ENCODE assay signal across 21 mouse cellular contexts in the genomic region with DNA sequence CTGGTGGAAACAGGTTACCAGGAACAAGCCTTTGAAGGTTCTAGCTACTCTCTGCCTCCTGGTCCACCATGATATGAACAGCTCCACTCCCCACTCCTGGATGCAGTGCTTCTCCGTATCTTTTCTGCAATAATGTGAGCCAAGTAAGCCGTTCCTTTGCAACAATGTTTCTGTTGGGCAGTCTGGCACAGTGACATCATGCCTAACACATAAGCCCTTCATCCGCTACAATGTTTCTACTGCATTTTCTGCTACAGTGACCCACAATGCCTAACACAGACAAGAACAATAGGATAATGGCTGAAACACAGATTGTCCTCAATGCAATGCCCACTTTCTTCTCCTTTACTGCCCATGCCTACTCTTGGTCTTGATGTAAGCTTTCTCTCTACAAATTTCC.
DNase-seq lines count a peak whose midpoint lies in the region; ATAC-seq lines count a peak whose summit lies in the region.
"Had no signal": no experiment of that assay in that cellular context is flagged by ENCODE, and none has a peak within 500 bp of the region (broad histone marks: within the 10 kb centered on the region; RNA-seq: fewer than 3 reads in every experiment).

No protein-coding gene starts in this region.

- peak overlapping the region; percentile 66 for H3K27ac ChIP-seq in heart, embryonic 15.5 days
- H3K27ac ChIP-seq in lung, embryonic 16.5 days (ENCODE audit: low read length), result peak overlapping the region; percentile 78
- H3K27ac ChIP-seq in limb, embryonic 15.5 days, result peak overlapping the region; percentile 39; the same call in 1 of the 2 replicates
- H3K27ac ChIP-seq: forebrain, embryonic 10.5 days; heart, embryonic 10.5 days; hindbrain, embryonic 10.5 days; hindbrain, postnatal 0 days; liver, embryonic 12.5 days; midbrain, embryonic 13.5 days had no signal

- 63% methylated on average over 3 of the region's 3 CpGs for WGBS in heart, embryonic 15.5 days
- WGBS in lung, embryonic 16.5 days, result 80% methylated on average over 3 of the region's 3 CpGs
- WGBS in limb, embryonic 15.5 days, result 72% methylated on average over 3 of the region's 3 CpGs

- H3K4me1 ChIP-seq in heart, embryonic 15.5 days (replicated peaks), result peaks cover 26% of the 10 kb centered on the region; the same call in 1 of the 2 replicates
- peaks cover 24% of the 10 kb centered on the region for H3K4me1 ChIP-seq in lung, embryonic 16.5 days (replicated peaks; ENCODE audit: control insufficient read depth, insufficient read depth, low read length)
- peaks cover 23% of the 10 kb centered on the region for H3K4me1 ChIP-seq in limb, embryonic 15.5 days
- H3K4me1 ChIP-seq: midbrain, embryonic 13.5 days had no signal

- no peak for ATAC-seq in heart, embryonic 15.5 days (replicated peaks; ENCODE audit: insufficient number of reproducible peaks, insufficient read depth, low FRiP score, low read depth)
- ATAC-seq in lung, embryonic 16.5 days (ENCODE audit: low read depth), result 0 out of 2 replicates have a peak, but pooled peaks have one; percentile 10
- no peak for ATAC-seq in limb, embryonic 15.5 days (ENCODE audit: insufficient number of reproducible peaks, low FRiP score, low TSS enrichment, low read depth)
- ATAC-seq: forebrain, embryonic 16.5 days; hindbrain, postnatal 0 days; liver, embryonic 12.5 days; midbrain, embryonic 13.5 days; Patski had no signal

- H3K9ac ChIP-seq in heart, embryonic 15.5 days, result no peak overlapping the region
- H3K9ac ChIP-seq in lung, embryonic 16.5 days (ENCODE audit: low read length), result no peak overlapping the region
- no peak overlapping the region for H3K9ac ChIP-seq in limb, embryonic 15.5 days
- H3K9ac ChIP-seq: liver, embryonic 12.5 days; midbrain, embryonic 13.5 days had no signal

- DNase-seq in heart, postnatal 4 days, result no peak
- no peak for DNase-seq in lung, postnatal 10 days
- DNase-seq in testis, postnatal 14 days (ENCODE audit: low spot score), result peak; percentile 78
- no peak for DNase-seq in thymus, postnatal 4 days
- DNase-seq: B cell, adult 2 months; cerebellum, adult 11-12 months; right cerebral cortex, postnatal 14 days had no signal

- no peaks in the 10 kb centered on the region for H3K27me3 ChIP-seq in heart, embryonic 15.5 days
- no peaks in the 10 kb centered on the region for H3K27me3 ChIP-seq in lung, embryonic 16.5 days (ENCODE audit: control insufficient read depth, insufficient read depth, low read depth, low read length)
- H3K27me3 ChIP-seq in limb, embryonic 15.5 days, result no peaks in the 10 kb centered on the region
- H3K27me3 ChIP-seq: CH12.LX; liver, embryonic 12.5 days; megakaryocyte, embryonic 14.5 days; midbrain, embryonic 13.5 days; Patski had no signal

- no peaks in the 10 kb centered on the region for H3K9me3 ChIP-seq in heart, embryonic 15.5 days (replicated peaks)
- no peaks in the 10 kb centered on the region for H3K9me3 ChIP-seq in lung, embryonic 16.5 days (ENCODE audit: control insufficient read depth, low read length)
- H3K9me3 ChIP-seq in limb, embryonic 15.5 days, result no peaks in the 10 kb centered on the region
- H3K9me3 ChIP-seq: forebrain, embryonic 10.5 days; G1E; heart, embryonic 10.5 days; hindbrain, embryonic 10.5 days; liver, embryonic 12.5 days; megakaryocyte, embryonic 14.5 days; midbrain, embryonic 13.5 days had no signal

- H3K36me3 ChIP-seq in heart, embryonic 15.5 days, result no peaks in the 10 kb centered on the region
- no peaks in the 10 kb centered on the region for H3K36me3 ChIP-seq in lung, embryonic 16.5 days (ENCODE audit: control insufficient read depth, insufficient read depth, low read length)
- H3K36me3 ChIP-seq in limb, embryonic 15.5 days, result no peaks in the 10 kb centered on the region
- H3K36me3 ChIP-seq: forebrain, embryonic 10.5 days; G1E; heart, embryonic 10.5 days; hindbrain, embryonic 10.5 days; liver, embryonic 12.5 days; midbrain, embryonic 13.5 days had no signal

- no peak overlapping the region for H3K4me3 ChIP-seq in heart, embryonic 15.5 days
- no peak overlapping the region for H3K4me3 ChIP-seq in lung, embryonic 16.5 days (ENCODE audit: low read length)
- H3K4me3 ChIP-seq in limb, embryonic 15.5 days, result no peak overlapping the region
- H3K4me3 ChIP-seq: forebrain, embryonic 10.5 days; heart, embryonic 10.5 days; hindbrain, embryonic 10.5 days; liver, embryonic 12.5 days; megakaryocyte, embryonic 14.5 days; midbrain, embryonic 13.5 days had no signal

- H3K4me2 ChIP-seq in heart, embryonic 15.5 days, result no peak overlapping the region
- H3K4me2 ChIP-seq in lung, embryonic 16.5 days (ENCODE audit: low read depth, low read length), result no peak overlapping the region
- no peak overlapping the region for H3K4me2 ChIP-seq in limb, embryonic 15.5 days
- H3K4me2 ChIP-seq: liver, embryonic 12.5 days; midbrain, embryonic 13.5 days had no signal
